Mouse (Mus musculus) intestine, postnatal 0 days (tissue): ENCODE measurements around the gene Lrrc57. TPM values are rescaled to one million over a fixed set of nuclear protein-coding genes. Genes with fewer than 3 reads are reported as not detected.
A peak's percentile ranks its signal among the peaks of the same experiment; 100 is the strongest.

Experiments
- ATAC-seq: fragments of 200-750 bp; cut with Nextera tagmentation; 2 replicates; pipeline ENCODE4 v1.8.0; 2017; ENCODE audit warnings: mild to moderate bottlenecking, moderate TSS enrichment, moderate library complexity
- H3K27ac ChIP-seq: fragments of 300-500 bp; sonication (generic); 2 replicates; pipeline ENCODE4 v1.5.1; 2014; ENCODE audit warnings: mild to moderate bottlenecking, low read depth, low read length, moderate library complexity
- H3K27me3 ChIP-seq: fragments of 300-500 bp; sonication (generic); replicated peaks from 2 replicates; pipeline ENCODE4 v1.6.1; 2014; ENCODE audit warnings: low read length, mixed read lengths; ENCODE audit not compliant: control insufficient read depth, insufficient read depth
- H3K36me3 ChIP-seq: fragments of 300-500 bp; sonication (generic); 2 replicates; pipeline ENCODE4 v1.6.1; 2014; ENCODE audit warnings: mild to moderate bottlenecking, moderate library complexity; ENCODE audit not compliant: control insufficient read depth, insufficient read depth
- H3K4me1 ChIP-seq: fragments of 300-500 bp; sonication (generic); replicated peaks from 2 replicates; pipeline ENCODE4 v1.6.1; 2014; ENCODE audit warnings: antibody characterized with exemption, low read length, mixed read lengths; ENCODE audit not compliant: control insufficient read depth, insufficient read depth
- H3K4me2 ChIP-seq: fragments of 300-500 bp; sonication (generic); replicated peaks from 2 replicates; pipeline ENCODE4 v1.6.1; 2014; ENCODE audit warnings: low read depth, mild to moderate bottlenecking, moderate library complexity
- H3K4me3 ChIP-seq: fragments of 300-500 bp; sonication (generic); 2 replicates; pipeline ENCODE4 v1.5.1; 2014; ENCODE audit warnings: low read depth, low read length
- H3K9ac ChIP-seq: fragments of 300-500 bp; sonication (generic); 2 replicates; pipeline ENCODE4 v1.6.1; 2014; ENCODE audit warnings: mild to moderate bottlenecking, low read depth, low read length
- H3K9me3 ChIP-seq: fragments of 300-500 bp; sonication (generic); 2 replicates; pipeline ENCODE4 v1.6.1; 2016; ENCODE audit warnings: mixed run types; ENCODE audit not compliant: control insufficient read depth
- CTCF ChIP-seq: sonication (generic); IDR thresholded peaks from 2 replicates; pipeline ENCODE4 v1.5.1; 2016; ENCODE audit warnings: low read depth, mild to moderate bottlenecking, control low read depth, antibody characterized with exemption, moderate library complexity
- WGBS: fragments of 180-500 bp; shearing (Covaris S2); extraction: QIAGEN DNeasy Blood & Tissue Kit; methylation state at CpG from one replicate; pipeline ENCODE4 v1.1.7; 2014; 5-methylcytosine and 5-hydroxymethylcytosine counted together
- polyA plus RNA-seq: library from polyadenylated mRNA; unstranded; fragments of >200 nt; fragmentation: Nextera tagmentation; extraction: Ambion mirVana; gene quantifications from 2 replicates; pipeline ENCODE4 v1.2.1, GENCODE M21; 2015

Lrrc57 gene
- polyA plus RNA-seq, 1 experiment from 2014 or later = 23.6 TPM

DNA sequence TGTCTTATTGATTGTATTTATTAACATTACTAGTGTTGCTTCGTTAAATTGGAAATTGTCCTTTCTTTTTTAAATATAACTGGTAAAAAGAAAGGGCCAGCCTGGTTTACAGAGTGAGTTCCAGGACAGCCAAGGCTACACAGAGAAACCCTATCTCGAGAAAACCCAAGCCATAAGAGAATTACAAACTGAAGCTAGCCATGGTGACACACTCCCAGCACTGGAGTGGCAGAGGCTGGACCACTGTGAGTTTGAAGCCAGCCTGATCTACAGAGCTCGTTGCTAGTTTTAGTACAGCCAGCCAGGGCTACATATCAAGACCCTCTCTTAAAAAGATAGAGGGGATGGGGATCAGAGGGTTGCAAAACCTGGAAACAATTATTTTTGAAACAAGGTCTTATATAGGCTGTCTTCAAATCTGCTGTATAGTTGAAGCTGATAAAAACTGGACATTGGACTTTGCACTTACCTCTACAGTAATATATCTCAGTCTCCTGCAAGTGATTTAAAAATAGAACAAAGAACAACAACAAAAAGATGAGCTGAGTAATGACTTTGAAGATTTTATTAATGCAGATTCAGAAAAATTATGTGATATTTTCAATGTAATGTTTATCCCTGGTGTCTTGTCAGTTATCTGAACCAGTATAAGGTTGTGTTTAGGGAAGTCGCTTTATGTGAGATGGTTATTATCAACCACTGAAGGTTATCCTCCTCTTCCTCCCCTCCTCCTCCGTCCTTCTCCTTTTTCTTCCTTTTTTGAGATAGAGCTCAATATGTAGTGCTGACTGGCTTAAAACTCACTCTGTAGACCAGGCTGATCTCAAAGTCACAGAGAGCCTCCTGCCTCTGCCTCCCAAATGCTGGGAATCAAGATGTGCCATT, 7.2 kb upstream of the Lrrc57 start:
- H3K4me1 ChIP-seq = no peaks in the 10 kb centered on the region
- TF ChIP-seq CTCF = no peak
- H3K9ac ChIP-seq = no peak overlapping the region
- H3K4me3 ChIP-seq = no peak overlapping the region
- H3K9me3 ChIP-seq = no peaks in the 10 kb centered on the region
- WGBS = 64% methylated on average over 5 of the region's 5 CpGs
- H3K27ac ChIP-seq = peak overlapping the region; percentile 50; the same call in 1 of the 2 replicates
- no peak overlapping the region for H3K4me2 ChIP-seq
- peaks cover 42% of the 10 kb centered on the region for H3K36me3 ChIP-seq
- no peaks in the 10 kb centered on the region for H3K27me3 ChIP-seq
- peak; percentile 77 for ATAC-seq

DNA sequence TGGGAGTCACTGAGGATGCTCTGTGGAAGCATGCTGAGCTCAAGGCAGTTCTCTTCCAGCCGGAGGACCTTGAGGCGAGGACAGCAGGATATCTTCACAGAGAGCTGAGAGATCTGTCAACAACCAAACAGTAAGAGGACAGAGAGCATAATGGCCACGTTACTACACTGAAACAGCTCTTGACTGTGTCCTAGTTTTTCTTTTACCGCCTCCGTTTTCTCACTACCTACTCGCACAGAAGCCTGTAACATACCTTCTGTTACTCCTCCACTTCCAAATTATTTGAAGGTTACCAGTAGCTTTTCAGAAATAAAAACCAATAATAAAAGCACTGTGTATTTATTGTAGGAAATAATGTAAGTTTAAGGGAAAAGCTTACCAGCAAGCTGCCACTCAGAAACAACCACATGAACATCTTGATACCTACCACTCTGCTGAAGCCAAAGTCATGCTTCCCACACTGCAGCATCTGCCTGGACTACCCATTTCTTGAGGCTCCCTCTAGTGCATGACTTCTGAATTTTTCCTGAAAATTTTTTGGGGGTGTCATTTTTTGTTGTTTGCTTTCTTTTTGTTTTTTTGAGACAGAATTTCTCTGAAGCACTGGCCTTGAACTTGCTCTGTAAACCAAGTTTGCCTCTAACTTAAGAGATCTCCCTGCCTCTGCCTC, 3.2 kb downstream of the Lrrc57 start:
- no peak overlapping the region for H3K4me3 ChIP-seq
- peaks cover 3% of the 10 kb centered on the region; the same call in 1 of the 2 replicates for H3K36me3 ChIP-seq
- H3K9ac ChIP-seq = no peak overlapping the region
- no peak overlapping the region for H3K4me2 ChIP-seq
- no peaks in the 10 kb centered on the region for H3K9me3 ChIP-seq
- H3K4me1 ChIP-seq = peaks cover 7% of the 10 kb centered on the region
- ATAC-seq = no peak
- no peak overlapping the region for H3K27ac ChIP-seq
- 86% methylated on average over 6 of the region's 6 CpGs for WGBS
- peak; percentile 62 for TF ChIP-seq CTCF
- H3K27me3 ChIP-seq = no peaks in the 10 kb centered on the region

DNA sequence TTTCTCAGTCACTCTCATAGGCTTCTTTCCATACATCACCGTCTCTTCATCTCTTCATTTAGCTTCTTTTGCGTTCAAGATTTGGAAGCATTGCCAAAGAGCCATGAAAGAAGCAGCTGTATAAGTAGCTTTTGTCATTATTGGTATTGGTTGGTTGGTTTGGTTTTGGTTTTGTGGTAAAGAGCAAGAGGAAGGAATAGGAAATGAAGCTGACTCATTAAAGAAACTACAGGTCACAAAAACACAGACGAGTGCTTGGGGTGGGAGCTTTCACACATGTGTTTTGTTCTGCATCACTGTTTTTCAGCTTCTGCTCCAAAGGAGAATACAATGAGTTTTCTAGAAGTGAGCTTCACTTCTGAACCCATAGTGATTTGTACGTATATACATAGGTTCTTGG, 9.8 kb downstream of the Lrrc57 start:
- no peak overlapping the region for H3K4me2 ChIP-seq
- H3K9ac ChIP-seq = no peak overlapping the region
- no peaks in the 10 kb centered on the region for H3K9me3 ChIP-seq
- H3K4me1 ChIP-seq = no peaks in the 10 kb centered on the region
- ATAC-seq = no peak
- H3K27ac ChIP-seq = no peak overlapping the region
- TF ChIP-seq CTCF = no peak
- no peak overlapping the region for H3K4me3 ChIP-seq
- 91% methylated on average over 4 of the region's 4 CpGs for WGBS
- no peaks in the 10 kb centered on the region for H3K27me3 ChIP-seq
- peaks cover 44% of the 10 kb centered on the region for H3K36me3 ChIP-seq

DNA sequence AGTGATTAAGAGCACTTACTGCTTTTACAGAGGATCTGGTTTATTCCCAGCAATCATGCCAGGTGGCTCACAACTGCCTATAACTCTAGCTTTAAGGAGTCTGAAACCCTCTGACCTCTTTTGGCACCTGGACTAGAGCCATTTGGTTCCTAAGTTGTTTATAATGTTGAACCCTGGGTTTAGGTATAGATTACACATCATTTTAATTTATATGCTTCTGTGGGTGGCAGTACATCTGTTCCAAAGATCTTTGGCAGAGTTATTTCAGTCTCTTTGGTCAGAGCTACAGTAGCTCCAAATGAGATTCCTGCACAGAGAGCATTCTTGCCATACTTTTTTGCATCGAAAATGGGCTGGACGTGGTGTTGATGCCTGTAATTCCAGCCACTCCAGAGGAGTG, 11.6 kb downstream of the Lrrc57 start:
- TF ChIP-seq CTCF = no peak
- peaks cover 48% of the 10 kb centered on the region for H3K36me3 ChIP-seq
- 95% methylated on average over 2 of the region's 2 CpGs for WGBS

DNA sequence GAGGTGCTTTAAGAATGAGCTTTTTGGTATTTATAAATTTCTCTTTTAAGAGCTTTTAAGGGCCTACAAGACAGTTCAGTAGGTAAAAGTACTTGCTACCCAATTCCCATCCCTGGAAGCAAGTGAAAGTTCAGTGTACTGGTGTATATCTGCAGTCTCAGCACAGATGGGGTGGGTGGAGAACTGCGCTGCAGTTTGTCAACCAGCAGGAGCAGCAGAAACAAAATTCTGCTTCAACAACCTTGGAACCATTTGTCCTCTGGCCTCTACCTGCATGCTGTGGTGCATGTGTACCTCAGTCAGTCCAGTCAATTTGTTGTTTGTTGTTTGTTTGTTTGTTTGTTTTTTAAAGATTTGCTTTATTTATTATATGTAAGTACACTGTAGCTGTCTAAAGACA, 17.1 kb downstream of the Lrrc57 start:
- Histone ChIP-seq H3K27ac (no peak overlapping the region), H3K4me2 (no peak overlapping the region), H3K9ac (no peak overlapping the region), H3K4me1 (no peaks in the 10 kb centered on the region), H3K9me3 (no peaks in the 10 kb centered on the region), H3K4me3 (no peak overlapping the region), H3K27me3 (no peaks in the 10 kb centered on the region), H3K36me3 (peaks cover 35% of the 10 kb centered on the region)
- TF ChIP-seq CTCF = peak; percentile 21; the same call in 1 of the 2 replicates
- ATAC-seq = no peak
- WGBS = 88% methylated on average over 1 of the region's 1 CpGs

More for the DNA sequence above, 11.6 kb downstream of the Lrrc57 start:
- no peak for ATAC-seq
- H3K27me3 ChIP-seq = no peaks in the 10 kb centered on the region
- H3K4me3 ChIP-seq = no peak overlapping the region
- H3K4me1 ChIP-seq = no peaks in the 10 kb centered on the region
- no peak overlapping the region for H3K27ac ChIP-seq
- H3K9ac ChIP-seq = no peak overlapping the region
- H3K9me3 ChIP-seq = no peaks in the 10 kb centered on the region
- no peak overlapping the region for H3K4me2 ChIP-seq

DNA sequence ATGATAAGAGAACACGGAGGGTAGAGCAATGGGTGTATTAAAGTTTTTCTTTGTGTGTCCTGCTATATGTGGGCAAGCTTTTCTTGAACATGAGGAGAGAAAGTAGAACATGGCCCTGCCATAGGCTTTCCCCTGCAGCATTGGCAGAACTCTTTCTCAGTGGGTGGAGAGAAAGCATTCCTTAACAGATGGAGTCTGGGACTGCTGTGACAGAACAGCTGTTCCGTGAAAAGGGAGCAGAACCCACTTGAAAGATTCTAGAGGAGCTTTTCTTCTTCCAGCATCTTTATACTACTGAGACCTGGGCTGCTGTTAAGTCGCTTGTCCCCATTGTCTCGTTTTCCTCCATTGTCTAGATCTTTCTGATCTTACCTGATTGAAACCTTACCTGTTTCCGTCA, 19.6 kb downstream of the Lrrc57 start:
- Histone ChIP-seq H3K9ac (no peak overlapping the region), H3K27ac (no peak overlapping the region), H3K4me2 (no peak overlapping the region), H3K4me3 (no peak overlapping the region), H3K9me3 (no peaks in the 10 kb centered on the region), H3K36me3 (peaks cover 34% of the 10 kb centered on the region), H3K27me3 (no peaks in the 10 kb centered on the region), H3K4me1 (no peaks in the 10 kb centered on the region)
- no peak for TF ChIP-seq CTCF
- WGBS = 69% methylated on average over 5 of the region's 5 CpGs
- ATAC-seq = no peak
